Mouse (Mus musculus): Measurements from ENCODE around the gene Lrrc43.

Gene Lrrc43

DNA sequence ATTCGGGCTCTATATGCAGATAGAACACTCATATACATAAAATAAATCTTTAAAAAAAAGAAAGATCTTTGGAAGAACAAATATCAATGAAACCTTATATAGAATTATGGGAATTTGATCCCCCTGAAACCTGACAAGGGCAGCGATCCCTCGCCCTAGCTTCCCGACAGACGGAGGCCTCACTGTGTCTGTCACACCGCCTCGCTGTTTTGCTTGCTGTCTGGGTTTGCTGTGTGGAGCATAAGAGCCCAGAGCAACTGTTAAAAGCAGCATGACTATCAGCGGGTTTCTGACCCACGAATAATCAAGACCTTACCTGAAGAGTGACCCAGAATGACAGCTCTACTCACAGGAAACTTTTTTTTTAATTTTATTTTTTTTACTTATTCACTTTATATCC, 31.6 kb downstream of the Lrrc43 start:
- DNase-seq (ENCODE audit: low spot score) = no peak

DNA sequence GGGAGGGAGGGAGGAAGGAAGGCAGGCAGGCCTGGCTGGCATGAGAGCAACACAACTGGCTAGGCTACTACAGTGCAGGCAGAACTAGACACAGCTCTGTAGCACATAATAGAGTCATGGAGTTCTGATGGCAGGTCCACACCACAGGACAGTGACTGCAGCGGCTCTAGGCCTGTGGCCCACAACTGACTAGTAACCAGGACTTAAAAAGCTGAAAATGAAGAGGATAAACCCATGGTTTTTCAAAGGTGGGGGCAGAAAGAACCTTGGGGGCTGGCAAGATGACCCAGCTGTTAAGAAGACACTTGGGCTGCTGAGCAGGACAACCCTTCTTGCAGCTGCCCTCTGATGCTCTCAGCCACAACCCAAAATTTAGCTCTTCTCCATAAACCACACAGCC, 32.5 kb downstream of the Lrrc43 start:
- no peak for DNase-seq (ENCODE audit: low spot score)

DNA sequence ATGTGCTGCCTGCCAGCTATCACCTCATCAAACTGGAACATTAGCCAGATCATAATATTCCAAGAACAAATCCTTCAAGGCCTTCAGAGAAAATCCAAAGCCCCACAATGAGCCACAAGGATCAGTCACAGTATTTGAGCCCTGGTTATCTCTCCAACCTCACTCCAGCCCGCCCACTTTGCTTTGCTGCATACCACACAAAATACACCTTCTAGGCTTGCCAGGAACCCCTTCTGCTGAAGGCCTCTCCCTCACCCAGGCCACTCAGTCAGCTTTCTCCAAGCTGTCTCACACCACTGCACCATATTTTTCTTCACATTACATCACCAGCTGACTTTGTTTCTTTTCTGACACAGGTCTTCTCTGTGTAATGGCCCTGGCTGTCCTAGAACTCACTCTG, 33.1 kb downstream of the Lrrc43 start:
- DNase-seq (ENCODE audit: low spot score) = no peak

DNA sequence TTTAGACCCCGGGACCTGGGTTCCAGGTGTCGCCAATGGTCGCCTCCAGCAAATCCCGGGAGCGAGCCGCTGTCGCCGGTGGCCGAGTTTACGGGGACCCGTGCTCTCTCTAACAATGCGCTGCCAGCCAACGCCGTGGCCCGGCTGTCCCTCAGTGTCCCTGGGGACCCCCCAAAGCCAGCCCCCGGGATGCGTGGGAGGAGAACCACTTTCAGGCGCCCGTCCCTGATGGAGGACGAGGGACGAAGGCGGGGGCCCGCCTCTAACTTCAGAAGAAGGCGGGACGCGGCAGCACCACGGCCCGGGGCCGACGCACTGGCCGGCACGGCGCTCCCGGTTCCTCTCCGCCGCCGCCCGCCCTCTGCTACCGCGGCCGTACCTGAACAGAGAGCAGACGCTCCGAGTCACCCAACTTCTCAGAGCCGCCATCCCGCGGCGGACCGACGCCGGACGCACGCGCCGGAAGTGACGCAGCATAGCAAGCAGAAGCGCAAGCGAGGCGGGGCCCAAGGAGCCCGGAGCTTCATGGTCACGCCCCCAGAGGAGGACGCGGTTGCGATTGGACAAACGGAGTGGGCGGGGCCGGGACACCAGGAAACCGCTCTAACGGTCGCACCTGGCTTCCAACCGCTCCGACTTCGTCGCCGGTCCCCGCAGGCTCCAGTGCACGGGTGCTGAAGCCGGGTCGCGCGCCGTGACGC, 34.7 kb downstream of the Lrrc43 start, which contains the start of gene Diablo:
Gene Diablo (minus strand): TSS at position 485 of the 701 bp plus-strand sequence.
- peak; percentile 98 for DNase-seq (ENCODE audit: low spot score)

DNA sequence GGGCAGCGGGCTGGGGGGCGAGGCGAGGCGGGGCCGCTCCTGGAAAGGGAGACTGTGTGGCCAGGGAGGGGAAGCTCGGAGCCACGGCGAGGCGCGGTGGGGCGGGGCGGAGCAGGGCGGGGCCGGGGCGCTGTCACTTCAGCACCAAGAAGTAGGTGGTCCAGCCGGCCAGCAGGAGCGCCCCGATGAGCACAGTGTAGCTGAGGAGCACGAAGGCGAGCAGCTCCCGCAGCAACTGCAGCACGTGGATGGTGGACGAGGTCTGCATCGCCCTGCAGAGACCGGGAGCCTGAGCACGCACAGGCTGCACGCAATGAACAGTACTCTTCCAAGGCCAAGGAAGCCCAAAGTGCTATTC, 35.3 kb downstream of the Lrrc43 start:
- no peak for DNase-seq (ENCODE audit: low spot score)

DNA sequence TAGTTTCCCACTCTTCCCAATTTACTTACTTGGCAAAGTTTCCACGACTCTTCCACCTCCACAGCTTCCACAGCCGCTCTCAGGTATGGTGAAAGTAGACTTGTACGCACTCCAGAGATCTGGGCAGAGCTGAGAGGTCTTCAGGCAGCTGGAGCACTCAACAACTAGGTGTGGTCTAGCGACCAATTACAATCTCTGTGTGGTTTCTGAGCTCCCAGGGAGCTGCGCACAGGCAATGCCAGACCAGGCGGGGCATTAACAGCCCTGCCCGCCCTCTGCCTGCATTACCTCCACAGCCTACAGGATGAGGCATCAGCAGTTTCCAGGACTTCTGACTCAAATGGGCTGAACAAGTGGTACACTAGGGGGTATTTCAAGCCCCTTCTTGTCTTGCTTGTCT, 36.2 kb downstream of the Lrrc43 start, which contains the start of gene Gm49027:
Gene Gm49027 (minus strand): TSS at position 208 of the 400 bp plus-strand sequence.
- peak; percentile 1 for DNase-seq (ENCODE audit: low spot score)

DNA sequence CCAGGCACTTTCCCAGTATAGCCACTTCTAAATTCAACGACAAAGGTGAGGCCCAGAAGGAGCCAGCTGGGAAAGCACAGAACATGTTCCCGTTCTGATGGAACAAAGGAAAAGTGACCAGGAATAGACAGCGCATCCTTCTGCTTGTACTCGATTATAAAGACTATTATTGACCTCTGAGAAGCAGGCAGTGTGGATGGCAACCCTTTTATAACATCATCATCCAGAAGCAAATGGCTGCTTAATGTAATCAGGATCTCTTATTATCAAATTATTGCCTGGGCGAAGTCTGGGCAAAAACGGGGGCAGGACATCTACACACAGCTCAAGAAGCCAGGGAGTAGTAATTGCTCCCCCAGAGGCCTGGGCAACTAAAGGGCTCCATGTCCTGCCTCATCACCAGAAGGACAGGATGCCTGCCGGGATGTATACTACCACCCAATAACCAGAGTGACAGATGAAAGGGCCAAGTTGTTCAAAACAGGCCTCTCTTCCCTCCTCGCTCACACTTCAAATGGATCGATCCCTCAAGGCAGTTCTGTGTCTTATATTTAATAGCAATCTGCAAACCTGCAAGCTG, 36.9 kb downstream of the Lrrc43 start:
- DNase-seq (ENCODE audit: low spot score) = peak; percentile 0

DNA sequence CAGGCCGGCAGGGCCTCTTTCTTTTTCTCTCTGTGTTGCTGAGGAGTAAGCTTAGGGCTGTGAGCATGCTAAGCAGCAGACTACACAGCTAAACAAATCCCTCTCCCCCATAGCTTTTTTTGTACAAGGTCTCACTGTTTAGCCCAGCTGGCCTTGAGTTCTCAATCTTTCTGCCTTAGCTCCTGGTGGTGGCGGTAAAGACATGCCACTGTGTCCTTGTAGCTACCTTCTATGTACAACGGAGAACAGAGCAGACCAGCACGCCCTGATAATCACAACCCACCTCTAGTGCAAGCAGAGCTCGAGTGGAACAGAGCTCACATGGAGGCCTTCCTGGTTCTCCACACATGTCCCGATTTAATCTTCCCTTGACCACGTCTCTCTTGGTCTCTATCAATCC, 39.5 kb downstream of the Lrrc43 start:
- DNase-seq (ENCODE audit: low spot score) = peak; percentile 1

DNA sequence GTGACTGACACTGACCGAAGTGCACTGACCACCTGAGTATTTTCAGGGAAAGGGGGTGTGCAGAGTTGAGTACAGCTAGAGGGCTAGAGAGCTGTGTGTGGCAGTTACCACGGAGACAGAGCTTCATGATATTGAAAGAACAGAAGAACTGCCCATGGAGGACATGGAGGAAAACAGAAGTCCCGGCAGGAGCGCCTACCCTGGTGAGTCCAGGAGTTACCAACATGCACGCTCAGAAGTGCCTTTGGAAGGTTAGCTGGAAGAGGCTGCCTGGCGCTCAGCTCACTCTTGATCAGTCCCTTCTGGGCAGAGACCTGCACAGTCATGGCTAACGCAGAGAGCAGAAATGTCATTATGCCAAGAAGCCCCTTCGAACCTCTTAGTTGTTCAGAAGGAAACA, 41.0 kb downstream of the Lrrc43 start:
- peak; percentile 1 for DNase-seq (ENCODE audit: low spot score)

DNA sequence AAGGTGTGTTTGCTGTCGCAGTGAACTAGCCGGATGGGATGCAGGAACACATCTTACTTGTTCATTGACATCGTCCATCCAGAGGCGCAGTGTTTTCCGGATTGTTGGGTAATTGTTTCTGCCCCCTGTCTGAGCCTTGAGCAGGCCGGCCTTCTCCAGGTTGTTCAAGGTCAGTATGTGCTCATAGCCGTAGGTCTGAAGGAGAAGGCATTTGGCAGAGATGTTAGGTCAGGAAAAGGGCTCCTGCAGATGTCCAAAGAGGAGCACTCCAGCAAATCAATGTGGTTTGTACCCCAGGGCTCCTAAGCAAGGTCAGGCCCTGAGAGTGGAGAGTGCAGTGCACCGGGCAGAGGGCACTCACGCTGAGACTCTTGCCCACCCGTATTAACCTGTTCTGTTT, 44.7 kb downstream of the Lrrc43 start:
- DNase-seq (ENCODE audit: low spot score) = peak; percentile 1

DNA sequence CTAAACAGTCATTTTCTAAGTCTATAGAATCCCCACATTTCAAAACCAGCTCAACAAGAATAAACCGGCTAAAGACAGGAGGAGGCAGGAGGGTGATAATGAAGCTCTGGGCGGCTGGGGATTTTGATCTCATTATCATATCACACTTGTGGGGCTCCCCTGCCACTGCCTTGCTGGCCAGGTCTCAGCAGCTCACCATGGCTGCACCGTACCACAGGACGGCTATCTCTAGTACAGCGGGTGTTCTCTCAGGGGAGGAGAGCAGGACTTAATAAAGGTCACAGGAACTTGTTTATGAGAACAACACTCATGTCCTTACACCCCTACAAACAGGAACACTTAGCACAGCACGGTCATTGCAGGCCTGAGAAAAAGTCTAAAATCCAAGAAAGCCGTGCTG, 66.6 kb downstream of the Lrrc43 start:
- DNase-seq (ENCODE audit: low spot score) = peak; percentile 1

DNA sequence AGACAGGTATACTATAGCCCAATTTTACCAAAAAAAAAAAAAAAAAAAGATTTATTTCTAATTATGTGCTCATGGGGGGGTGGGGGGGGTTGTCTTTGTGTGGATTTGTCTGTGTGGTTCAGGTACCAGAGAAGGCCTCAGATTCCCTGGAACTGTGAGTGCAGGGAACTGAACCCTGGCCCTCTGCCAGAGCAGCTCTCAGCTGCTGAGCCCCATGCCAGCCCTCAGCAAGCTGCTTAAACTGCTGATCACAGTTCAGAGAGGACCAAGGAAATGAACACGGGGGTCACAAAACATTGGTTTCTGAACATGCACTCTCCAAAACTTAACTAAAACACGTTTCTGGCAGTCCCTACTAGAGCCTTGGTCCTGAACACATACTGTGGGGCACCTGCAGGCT, 67.3 kb downstream of the Lrrc43 start:
- peak; percentile 3 for DNase-seq (ENCODE audit: low spot score)

Data from urinary bladder, postnatal 25 days (tissue).